Mouse (Mus musculus): ENCODE measurements around the gene Thap12.

Gene Thap12

DNA sequence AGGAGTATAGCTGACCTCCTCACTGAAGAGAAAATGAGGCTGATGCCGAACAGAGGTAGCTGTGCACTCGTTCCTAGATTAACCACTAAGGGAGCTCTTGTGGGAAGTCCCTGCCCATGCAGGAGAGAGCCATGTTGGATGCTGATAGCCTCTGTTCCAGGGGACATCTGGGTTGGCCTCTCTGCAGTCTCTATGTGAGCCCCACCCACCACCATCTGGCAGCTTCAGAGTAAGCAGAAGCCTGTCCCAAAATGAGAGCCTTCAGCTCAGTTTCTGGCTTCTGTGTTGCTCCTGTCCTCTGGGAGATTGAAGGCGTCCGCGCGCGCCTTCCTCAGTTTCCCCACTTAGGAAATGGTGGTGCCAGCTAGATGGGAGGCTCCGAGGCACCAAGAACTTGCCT lies 53.7 kb downstream of the Thap12 start:
- DNase-seq (ENCODE audit: low spot score), result no peak

DNA sequence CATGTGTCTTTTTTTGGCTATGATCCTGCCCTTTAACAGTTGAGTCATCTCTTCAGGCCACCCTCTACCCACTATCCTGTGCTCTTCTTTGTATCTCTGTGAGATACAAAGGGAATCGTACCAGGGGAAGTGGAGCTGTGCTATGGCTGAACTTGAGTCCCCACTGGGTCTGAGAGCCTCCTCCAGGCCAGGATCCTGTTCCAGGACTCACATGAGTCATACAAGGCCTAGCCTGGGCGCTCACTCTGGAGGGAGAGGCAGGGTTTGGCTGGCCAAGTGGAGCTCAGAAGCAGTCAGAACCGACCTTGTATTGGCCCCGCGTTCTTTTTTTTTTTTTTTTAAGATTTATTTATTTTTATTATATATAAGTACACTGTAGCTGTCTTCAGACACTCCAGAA lies 57.2 kb downstream of the Thap12 start:
- no peak for DNase-seq (ENCODE audit: low spot score)

GRCm38 (mm10) chr7:98763911-98764310 lies 61.0 kb downstream of the Thap12 start:
- DNase-seq (ENCODE audit: low spot score), result no peak

- no peak for DNase-seq (ENCODE audit: low spot score)
Measured at GRCm38 (mm10) chr7:98767261-98767660, 64.4 kb downstream of the Thap12 start.

Measured in yolk sac, embryonic 10.5 days (tissue).